Mouse (Mus musculus): ENCODE measurements around the gene Rffl. TPM values are rescaled to one million over a fixed set of nuclear protein-coding genes. Genes with fewer than 3 reads are reported as not detected.
A peak's percentile ranks its signal among the peaks of the same experiment; 100 is the strongest.

Gene Rffl
- total and polyA plus RNA-seq, 2 experiments from 2014 or later: 2.8 to 4.3 TPM

DNA sequence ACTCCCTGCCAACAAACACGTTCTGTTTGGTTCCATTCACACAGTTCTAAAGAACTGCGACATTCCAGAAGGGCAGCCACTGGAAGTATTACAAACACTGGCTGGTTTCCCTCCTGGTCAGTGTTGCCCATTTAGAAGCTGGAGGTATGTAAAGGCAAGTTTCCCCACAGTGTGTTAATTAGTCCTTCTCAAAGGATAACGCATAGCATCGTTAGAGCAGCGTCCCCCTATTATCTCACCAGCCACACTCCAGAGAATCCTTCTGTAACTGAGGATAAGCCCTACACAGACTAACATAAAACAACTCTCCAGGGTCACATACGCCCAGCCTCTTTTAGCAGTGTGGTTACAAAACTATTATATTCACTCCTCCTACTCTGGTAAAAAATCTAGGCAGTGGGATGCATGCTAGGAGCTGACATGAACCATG is 23.4 kb downstream of the Rffl start:
- Histone ChIP-seq H3K4me3 (ENCODE audit: low read depth, low read length) (no peak overlapping the region), H3K9me3 (ENCODE audit: low read length) (no peaks in the 10 kb centered on the region), H3K4me2 (ENCODE audit: low read depth) (no peak overlapping the region), H3K27ac (ENCODE audit: low read depth, low read length) (no peak overlapping the region), H3K36me3 (ENCODE audit: insufficient read depth) (no peaks in the 10 kb centered on the region), H3K27me3 (ENCODE audit: insufficient read depth, low read length) (no peaks in the 10 kb centered on the region), H3K4me1 (ENCODE audit: insufficient read depth) (peaks cover 2% of the 10 kb centered on the region), H3K9ac (no peak overlapping the region)
- no peak for DNase-seq
- ATAC-seq: no peak
- no peak for TF ChIP-seq CTCF (IDR thresholded peaks at IDR 0.05; ENCODE audit: low read depth)
- WGBS: 16% methylated on average over 6 of the region's 6 CpGs

DNA sequence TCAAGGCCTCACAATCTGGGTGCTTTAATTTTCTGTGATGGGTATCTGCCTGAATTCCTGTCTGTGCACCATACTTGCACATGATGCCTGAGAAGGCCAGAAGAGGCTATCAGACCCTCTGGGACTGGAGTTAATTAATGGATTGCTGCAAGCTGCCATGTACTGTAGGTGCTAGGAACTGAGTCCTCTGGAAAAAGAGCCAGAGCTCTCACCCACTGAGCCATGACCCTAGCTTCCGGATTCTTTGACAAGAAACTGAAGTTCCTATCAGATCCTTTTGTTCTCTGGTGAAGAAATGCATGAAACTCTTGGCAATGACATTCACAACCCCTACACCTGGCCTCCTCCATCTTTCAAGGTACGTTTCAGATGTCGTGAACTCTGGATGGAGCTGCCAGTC is 24.1 kb downstream of the Rffl start:
- no peak for TF ChIP-seq CTCF (IDR thresholded peaks at IDR 0.05; ENCODE audit: low read depth)
- 59% methylated on average over 3 of the region's 3 CpGs for WGBS
- H3K9me3 ChIP-seq (ENCODE audit: low read length): no peaks in the 10 kb centered on the region

DNA sequence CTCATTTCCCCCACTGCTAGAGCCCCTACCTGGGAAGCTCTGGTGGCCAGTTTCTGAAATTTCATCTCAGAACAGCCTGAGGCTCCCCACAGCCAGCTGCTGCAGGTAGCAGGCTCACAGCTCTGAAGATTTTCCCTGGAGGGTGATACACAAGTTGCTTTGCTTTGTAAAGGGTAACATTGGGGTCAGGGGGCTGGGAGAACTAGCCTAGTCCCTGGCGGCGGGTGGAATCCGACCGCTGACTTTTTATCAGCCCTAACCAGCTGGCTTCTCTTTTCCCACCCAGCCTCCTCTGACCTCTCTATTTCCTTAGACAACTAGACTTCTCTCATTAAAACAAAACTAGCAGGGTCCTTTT is 25.0 kb downstream of the Rffl start:
- Histone ChIP-seq H3K4me3 (ENCODE audit: low read depth, low read length) (no peak overlapping the region), H3K4me1 (ENCODE audit: insufficient read depth) (peaks cover 2% of the 10 kb centered on the region), H3K9me3 (ENCODE audit: low read length) (no peaks in the 10 kb centered on the region), H3K36me3 (ENCODE audit: insufficient read depth) (no peaks in the 10 kb centered on the region), H3K27me3 (ENCODE audit: insufficient read depth, low read length) (no peaks in the 10 kb centered on the region), H3K27ac (ENCODE audit: low read depth, low read length) (no peak overlapping the region), H3K9ac (no peak overlapping the region), H3K4me2 (ENCODE audit: low read depth) (peak overlapping the region; percentile 30)
- no peak for TF ChIP-seq CTCF (IDR thresholded peaks at IDR 0.05; ENCODE audit: low read depth)
- ATAC-seq (no peak), DNase-seq (no peak)
- WGBS: 49% methylated on average over 4 of the region's 4 CpGs

More for the DNA sequence above, 24.1 kb downstream of the Rffl start:
- H3K4me1 ChIP-seq (ENCODE audit: insufficient read depth): peaks cover 2% of the 10 kb centered on the region
- no peak overlapping the region for H3K27ac ChIP-seq (ENCODE audit: low read depth, low read length)
- no peak overlapping the region for H3K4me2 ChIP-seq (ENCODE audit: low read depth)
- H3K9ac ChIP-seq: no peak overlapping the region
- H3K4me3 ChIP-seq (ENCODE audit: low read depth, low read length): no peak overlapping the region
- no peak for ATAC-seq
- H3K36me3 ChIP-seq (ENCODE audit: insufficient read depth): no peaks in the 10 kb centered on the region
- no peaks in the 10 kb centered on the region for H3K27me3 ChIP-seq (ENCODE audit: insufficient read depth, low read length)
- DNase-seq: no peak

DNA sequence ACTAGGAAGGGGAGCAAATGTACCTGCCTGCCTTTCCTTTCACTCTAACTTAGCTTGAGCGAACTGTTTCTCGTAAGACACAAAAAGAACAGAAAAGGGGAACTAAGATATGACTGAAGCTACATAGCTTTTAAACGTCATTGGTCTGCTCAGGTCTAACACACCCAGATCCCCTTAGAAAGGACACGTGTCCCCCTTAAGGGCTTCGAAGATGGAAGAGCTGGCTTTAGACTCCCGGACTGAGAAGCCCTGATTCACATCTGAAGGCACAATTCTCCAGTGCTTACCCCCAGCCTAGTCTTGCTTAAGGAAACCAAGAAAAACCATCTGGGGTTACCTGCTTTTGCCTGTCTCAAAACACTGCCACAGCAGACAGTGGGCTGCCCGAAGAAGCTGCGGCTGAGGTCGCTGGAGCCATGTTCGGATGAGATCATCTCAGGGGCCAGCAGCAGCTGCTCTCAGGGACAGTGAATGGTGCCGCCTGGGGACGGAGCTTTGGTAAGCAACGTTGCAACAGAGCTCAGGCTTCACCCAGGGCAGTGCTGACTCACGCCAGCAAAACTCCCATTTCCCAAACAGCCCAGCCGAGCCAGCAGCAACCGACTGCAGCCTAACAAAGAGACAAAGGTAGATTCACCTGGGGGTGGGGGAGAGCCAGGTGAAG is 25.5 kb downstream of the Rffl start:
- H3K9ac ChIP-seq: peak overlapping the region; percentile 35; the same call in 1 of the 2 replicates
- no peak for DNase-seq
- peak; percentile 25 for TF ChIP-seq CTCF (IDR thresholded peaks at IDR 0.05; ENCODE audit: low read depth)
- H3K27ac ChIP-seq (ENCODE audit: low read depth, low read length): peak overlapping the region; percentile 15; the same call in 1 of the 2 replicates
- H3K27me3 ChIP-seq (ENCODE audit: insufficient read depth, low read length): no peaks in the 10 kb centered on the region
- peak overlapping the region; percentile 30 for H3K4me2 ChIP-seq (ENCODE audit: low read depth)
- H3K4me3 ChIP-seq (ENCODE audit: low read depth, low read length): no peak overlapping the region
- ATAC-seq: peak; percentile 67; the same call in 1 of the 2 replicates
- WGBS: 29% methylated on average over 16 of the region's 16 CpGs
- no peaks in the 10 kb centered on the region for H3K9me3 ChIP-seq (ENCODE audit: low read length)
- H3K4me1 ChIP-seq (ENCODE audit: insufficient read depth): peaks cover 2% of the 10 kb centered on the region
- no peaks in the 10 kb centered on the region for H3K36me3 ChIP-seq (ENCODE audit: insufficient read depth)

DNA sequence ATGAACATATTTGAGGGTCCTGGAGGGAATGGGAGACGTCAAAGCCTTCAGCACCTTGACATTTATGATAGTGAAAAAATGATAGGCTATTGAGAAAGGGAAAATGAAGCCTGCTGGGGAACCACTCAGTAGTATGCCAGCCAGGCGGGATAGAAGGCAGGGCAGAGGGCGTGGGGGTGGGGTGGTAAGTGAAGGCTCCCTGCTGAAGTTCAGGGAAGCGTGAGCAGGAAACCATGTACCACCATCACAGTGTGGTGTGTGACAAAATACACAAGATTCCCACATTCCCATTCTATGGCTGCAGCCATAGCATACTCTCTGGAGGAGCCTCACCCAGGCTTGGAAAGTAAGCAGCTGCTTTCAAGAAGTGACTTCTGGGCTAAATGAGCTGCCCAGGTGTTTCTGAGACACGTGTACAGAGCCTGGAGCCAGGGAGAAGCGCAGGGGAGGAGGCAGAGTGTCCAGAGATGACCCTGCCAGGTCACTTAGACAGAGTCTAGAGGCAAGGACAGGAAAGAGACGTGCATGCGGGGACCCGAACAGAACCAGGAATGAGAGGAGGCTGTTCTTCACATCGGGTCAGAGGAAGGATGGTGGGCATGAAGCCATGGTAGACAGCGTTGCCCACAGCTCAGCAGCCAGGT is 26.1 kb downstream of the Rffl start:
- no peak for ATAC-seq
- no peak for TF ChIP-seq CTCF (IDR thresholded peaks at IDR 0.05; ENCODE audit: low read depth)
- H3K4me2 ChIP-seq (ENCODE audit: low read depth): no peak overlapping the region
- H3K27me3 ChIP-seq (ENCODE audit: insufficient read depth, low read length): no peaks in the 10 kb centered on the region
- H3K9me3 ChIP-seq (ENCODE audit: low read length): no peaks in the 10 kb centered on the region
- H3K27ac ChIP-seq (ENCODE audit: low read depth, low read length): no peak overlapping the region
- 78% methylated on average over 11 of the region's 11 CpGs for WGBS
- 0 out of 2 replicates have a peak overlapping the region, but pooled peaks have one; percentile 35 for H3K9ac ChIP-seq
- no peaks in the 10 kb centered on the region for H3K36me3 ChIP-seq (ENCODE audit: insufficient read depth)
- DNase-seq: no peak
- H3K4me1 ChIP-seq (ENCODE audit: insufficient read depth): peaks cover under 1% of the 10 kb centered on the region
- no peak overlapping the region for H3K4me3 ChIP-seq (ENCODE audit: low read depth, low read length)

DNA sequence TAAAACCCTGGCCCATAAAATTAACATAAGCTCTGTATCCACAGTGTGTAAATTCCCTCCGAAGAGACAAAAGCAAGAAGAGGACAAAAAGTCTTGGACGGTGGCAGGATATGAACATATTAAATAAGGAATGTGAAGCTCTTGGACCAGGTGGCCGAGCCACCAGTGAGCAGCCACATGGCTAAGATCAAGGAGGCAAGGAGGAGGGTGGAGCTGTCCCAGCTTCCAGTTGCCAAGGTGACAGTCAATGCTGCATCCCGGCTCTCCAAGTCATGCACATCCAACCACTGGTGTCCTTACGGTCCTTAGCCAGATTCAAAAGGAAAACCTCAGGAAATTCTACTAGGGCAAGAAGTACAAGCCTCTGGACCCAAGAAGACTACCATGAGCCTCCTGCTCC is 32.5 kb downstream of the Rffl start:
- DNase-seq (no peak), ATAC-seq (no peak)
- H3K4me3 ChIP-seq (ENCODE audit: low read depth, low read length): no peak overlapping the region
- H3K4me2 ChIP-seq (ENCODE audit: low read depth): no peak overlapping the region
- no peaks in the 10 kb centered on the region for H3K27me3 ChIP-seq (ENCODE audit: insufficient read depth, low read length)
- no peaks in the 10 kb centered on the region for H3K4me1 ChIP-seq (ENCODE audit: insufficient read depth)
- TF ChIP-seq CTCF (IDR thresholded peaks at IDR 0.05; ENCODE audit: low read depth): no peak
- no peaks in the 10 kb centered on the region for H3K9me3 ChIP-seq (ENCODE audit: low read length)
- no peaks in the 10 kb centered on the region for H3K36me3 ChIP-seq (ENCODE audit: insufficient read depth)
- H3K9ac ChIP-seq: no peak overlapping the region
- no peak overlapping the region for H3K27ac ChIP-seq (ENCODE audit: low read depth, low read length)
- WGBS: 28% methylated on average over 5 of the region's 5 CpGs

DNA sequence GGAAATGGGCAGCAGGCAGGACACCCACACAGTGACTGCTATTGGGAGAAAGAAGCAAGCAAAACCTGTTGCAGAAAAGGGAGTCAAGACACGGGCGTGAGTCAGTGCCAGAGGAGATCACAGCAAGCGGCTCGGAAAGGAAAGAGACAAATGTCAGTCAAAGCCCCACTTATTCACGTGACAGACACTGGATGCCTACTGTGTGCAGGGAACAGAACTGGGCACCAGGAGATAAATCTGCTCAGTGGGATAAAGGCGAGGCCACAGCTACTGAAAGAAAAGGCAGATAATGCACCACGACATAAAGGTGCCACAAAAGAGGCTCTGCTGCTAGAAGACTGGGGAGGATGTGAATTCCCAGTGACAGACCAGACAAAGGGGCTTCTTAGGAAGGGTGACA is 33.2 kb downstream of the Rffl start:
- 20% methylated on average over 7 of the region's 7 CpGs for WGBS
- no peak overlapping the region for H3K4me2 ChIP-seq (ENCODE audit: low read depth)
- ATAC-seq: no peak
- no peak for DNase-seq
- no peak for TF ChIP-seq CTCF (IDR thresholded peaks at IDR 0.05; ENCODE audit: low read depth)
- H3K4me3 ChIP-seq (ENCODE audit: low read depth, low read length): no peak overlapping the region
- H3K9me3 ChIP-seq (ENCODE audit: low read length): no peaks in the 10 kb centered on the region
- no peaks in the 10 kb centered on the region for H3K36me3 ChIP-seq (ENCODE audit: insufficient read depth)
- no peaks in the 10 kb centered on the region for H3K4me1 ChIP-seq (ENCODE audit: insufficient read depth)
- H3K9ac ChIP-seq: no peak overlapping the region
- H3K27ac ChIP-seq (ENCODE audit: low read depth, low read length): no peak overlapping the region
- no peaks in the 10 kb centered on the region for H3K27me3 ChIP-seq (ENCODE audit: insufficient read depth, low read length)

All from forebrain, postnatal 0 days (tissue).